In genomic region chr9:109813424-109813823, GRCm38 (mm10) we compare ENCODE assay signal across 14 mouse cellular contexts. TPM values are rescaled to one million over a fixed set of nuclear protein-coding genes. Genes with fewer than 3 reads are reported as not detected.
A peak's percentile ranks its signal among the peaks of the same experiment; 100 is the strongest.
DNase-seq lines count a peak whose midpoint lies in the region; ATAC-seq and TF ChIP-seq lines count a peak whose summit lies in the region.
"Had no signal": no experiment of that assay in that cellular context is flagged by ENCODE, and none has a peak within 500 bp of the region (broad histone marks: within the 10 kb centered on the region; RNA-seq: fewer than 3 reads in every experiment).

No protein-coding gene starts in this region.

- no peak for TF ChIP-seq POLR2A in heart, adult 2 months (IDR thresholded peaks at IDR 0.05; ENCODE audit: insufficient read depth, low read depth, low read length)
- TF ChIP-seq POLR2A in brain, embryonic 14.5 days (IDR thresholded peaks at IDR 0.05; ENCODE audit: borderline replicate concordance, extremely low read depth, insufficient read depth, insufficient read length, poor library complexity, severe bottlenecking): no peak

- H3K79me2 ChIP-seq in heart, adult 2 months (replicated peaks; ENCODE audit: control insufficient read depth, insufficient read depth, low read length): no peaks in the 10 kb centered on the region

- ATAC-seq in heart, embryonic 13.5 days (ENCODE audit: extremely low read depth, insufficient number of reproducible peaks, low FRiP score, low TSS enrichment): no peak
- no peak for ATAC-seq in hindbrain, embryonic 14.5 days (ENCODE audit: low FRiP score)

- no peak overlapping the region for H3K9ac ChIP-seq in heart, embryonic 13.5 days
- H3K9ac ChIP-seq in heart, adult 2 months (ENCODE audit: low read depth, low read length): no peak overlapping the region
- no peak overlapping the region for H3K9ac ChIP-seq in hindbrain, embryonic 14.5 days

- 0 out of 2 replicates have a peak overlapping the region, but pooled peaks have one; percentile 39 for H3K27ac ChIP-seq in heart, embryonic 13.5 days (replicated peaks)
- H3K27ac ChIP-seq in heart, adult 2 months: no peak overlapping the region
- no peak overlapping the region for H3K27ac ChIP-seq in hindbrain, embryonic 14.5 days

- DNase-seq in heart, adult 2 months: no peak
- DNase-seq in left cerebral cortex, postnatal 14 days (ENCODE audit: low spot score in 2 of 2): peak; percentile 5 to 11
- no peak for DNase-seq in left cerebral cortex, postnatal 4 days
- peak; percentile 57 for DNase-seq in brain, embryonic 14.5 days (ENCODE audit: low read depth)
- peak; percentile 32 for DNase-seq in hindbrain, embryonic 14.5 days (ENCODE audit: low spot score)
- DNase-seq in adrenal gland, postnatal 36 days: no peak
- no peak for DNase-seq in urinary bladder, postnatal 10 days (ENCODE audit: low spot score)
- DNase-seq: heart, postnatal 4 days; thymus, postnatal 14 days had no signal

- TF ChIP-seq CTCF in heart, adult 2 months (IDR thresholded peaks at IDR 0.05): no peak
- no peak for TF ChIP-seq CTCF in brain, embryonic 14.5 days (IDR thresholded peaks at IDR 0.05; ENCODE audit: borderline replicate concordance, extremely low read depth, insufficient read depth, insufficient read length)

- H3K9me3 ChIP-seq in heart, embryonic 13.5 days: no peaks in the 10 kb centered on the region
- no peaks in the 10 kb centered on the region for H3K9me3 ChIP-seq in hindbrain, embryonic 14.5 days (ENCODE audit: control insufficient read depth, low read length)

- H3K4me1 ChIP-seq in heart, embryonic 13.5 days: peaks cover 9% of the 10 kb centered on the region
- H3K4me1 ChIP-seq in heart, adult 2 months (ENCODE audit: control insufficient read depth, insufficient read depth, low read length): no peaks in the 10 kb centered on the region
- H3K4me1 ChIP-seq in hindbrain, embryonic 14.5 days (replicated peaks; ENCODE audit: control insufficient read depth, insufficient read depth, low read length): no peaks in the 10 kb centered on the region

- intact Hi-C loops in heart, adult 2 months (cut with DNase I): no loop called here
- intact Hi-C loops in left cerebral cortex, postnatal 14 days (cut with DNase I): no loop called here
- intact Hi-C loops in left cerebral cortex, postnatal 4 days (cut with DNase I): no loop called here

- peak overlapping the region; percentile 31 for H3K4me2 ChIP-seq in heart, embryonic 13.5 days
- no peak overlapping the region for H3K4me2 ChIP-seq in hindbrain, embryonic 14.5 days (replicated peaks)
- H3K4me2 ChIP-seq: liver, embryonic 11.5 days had no signal

- no peaks in the 10 kb centered on the region for H3K36me3 ChIP-seq in heart, embryonic 13.5 days
- no peaks in the 10 kb centered on the region for H3K36me3 ChIP-seq in heart, adult 2 months (ENCODE audit: control insufficient read depth, insufficient read depth, low read length)
- H3K36me3 ChIP-seq in hindbrain, embryonic 14.5 days (replicated peaks; ENCODE audit: control insufficient read depth, insufficient read depth): no peaks in the 10 kb centered on the region

- no peaks in the 10 kb centered on the region for H3K27me3 ChIP-seq in heart, embryonic 13.5 days (replicated peaks)
- no peaks in the 10 kb centered on the region for H3K27me3 ChIP-seq in heart, adult 2 months (ENCODE audit: control insufficient read depth, insufficient read depth, low read length)
- H3K27me3 ChIP-seq in hindbrain, embryonic 14.5 days (ENCODE audit: control insufficient read depth, insufficient read depth, low read length): no peaks in the 10 kb centered on the region

- 33% methylated on average over 7 of the region's 7 CpGs for WGBS in heart, embryonic 13.5 days
- 25% methylated on average over 7 of the region's 7 CpGs for WGBS in heart, adult 2 months
- 27% methylated on average over 7 of the region's 7 CpGs for WGBS in hindbrain, embryonic 14.5 days

- no peak overlapping the region for H3K4me3 ChIP-seq in heart, embryonic 13.5 days
- H3K4me3 ChIP-seq in heart, adult 2 months: no peak overlapping the region
- H3K4me3 ChIP-seq in hindbrain, embryonic 14.5 days (replicated peaks; ENCODE audit: low read length): no peak overlapping the region

- TF ChIP-seq EP300 in heart, adult 2 months (IDR thresholded peaks at IDR 0.05; ENCODE audit: insufficient read depth, low read depth, low read length): no peak

RNA-seq across cellular contexts. Expression of gene Spink8, which starts 1.3 kb away (rescaled TPM):
- polyA plus RNA-seq in heart, embryonic 13.5 days (2015; fragmentation: Nextera tagmentation; extraction: Ambion mirVana): not detected in 2 replicates
- total RNA-seq in heart, adult 2 months (2021): not detected
- not detected in 2 replicates for polyA plus RNA-seq in heart, adult 2 months (2012; rRNA removed)
- 1 to 10 TPM; 2.7 to 2.9 TPM for total RNA-seq in left cerebral cortex, postnatal 14 days (2021)
- total RNA-seq in left cerebral cortex, postnatal 4 days (2021): not detected
- polyA plus RNA-seq in brain, embryonic 14.5 days (2012; rRNA removed): not detected in 2 replicates
- polyA plus RNA-seq in hindbrain, embryonic 14.5 days (2014; fragmentation: Nextera tagmentation; extraction: Ambion mirVana): 0.33 TPM in 1 of 2 replicates, not detected in the other
- total RNA-seq in adrenal gland, postnatal 36 days (2021): 10 to 100 TPM; 13.1 to 21.8 TPM
- total RNA-seq: heart, postnatal 4 days; megakaryocyte, adult 5-6 weeks had no signal
- polyA plus RNA-seq: embryonic facial prominence, embryonic 11.5 days; liver, embryonic 11.5 days had no signal

RNA-seq across cellular contexts. Expression of gene Nme6, which starts 19.1 kb away (rescaled TPM):
- polyA plus RNA-seq in heart, embryonic 13.5 days (2015; fragmentation: Nextera tagmentation; extraction: Ambion mirVana): 59.9 and 61.4 TPM in 2 replicates
- total RNA-seq in heart, adult 2 months (2021): 10 to 100 TPM; 20.1 to 20.6 TPM
- polyA plus RNA-seq in heart, adult 2 months (2012; rRNA removed): 31.0 and 43.0 TPM in 2 replicates
- total RNA-seq in left cerebral cortex, postnatal 14 days (2021): 1 to 10 TPM; 6.2 to 8.8 TPM
- total RNA-seq in left cerebral cortex, postnatal 4 days (2021): 10 to 100 TPM; 22.7 to 25.3 TPM
- polyA plus RNA-seq in brain, embryonic 14.5 days (2012; rRNA removed): 54.5 and 62.4 TPM in 2 replicates
- 64.2 and 64.3 TPM in 2 replicates for polyA plus RNA-seq in hindbrain, embryonic 14.5 days (2014; fragmentation: Nextera tagmentation; extraction: Ambion mirVana)
- 10 to 100 TPM; 19.3 to 21.1 TPM for total RNA-seq in adrenal gland, postnatal 36 days (2021)

RNA-seq across cellular contexts. Expression of gene Fbxw27, which starts 23.0 kb away (rescaled TPM):
- polyA plus RNA-seq in heart, embryonic 13.5 days (2015; fragmentation: Nextera tagmentation; extraction: Ambion mirVana): not detected in 2 replicates
- not detected for total RNA-seq in heart, adult 2 months (2021)
- polyA plus RNA-seq in heart, adult 2 months (2012; rRNA removed): not detected in 2 replicates
- not detected for total RNA-seq in left cerebral cortex, postnatal 14 days (2021)
- total RNA-seq in left cerebral cortex, postnatal 4 days (2021): not detected
- 0.45 TPM in 1 of 2 replicates, not detected in the other for polyA plus RNA-seq in brain, embryonic 14.5 days (2012; rRNA removed)
- not detected in 2 replicates for polyA plus RNA-seq in hindbrain, embryonic 14.5 days (2014; fragmentation: Nextera tagmentation; extraction: Ambion mirVana)
- total RNA-seq in adrenal gland, postnatal 36 days (2021): not detected
- total RNA-seq: heart, postnatal 4 days; layer of hippocampus, adult 18-20 months; megakaryocyte, adult 5-6 weeks had no signal
- polyA plus RNA-seq: embryonic facial prominence, embryonic 11.5 days; liver, embryonic 11.5 days had no signal

RNA-seq across cellular contexts. Expression of gene Camp, which starts 36.0 kb away (rescaled TPM):
- 0.74 and 1.5 TPM in 2 replicates for polyA plus RNA-seq in heart, embryonic 13.5 days (2015; fragmentation: Nextera tagmentation; extraction: Ambion mirVana)
- total RNA-seq in heart, adult 2 months (2021): not detected
- polyA plus RNA-seq in heart, adult 2 months (2012; rRNA removed): 0.35 and 1.5 TPM in 2 replicates
- not detected for total RNA-seq in left cerebral cortex, postnatal 14 days (2021)
- not detected for total RNA-seq in left cerebral cortex, postnatal 4 days (2021)
- polyA plus RNA-seq in brain, embryonic 14.5 days (2012; rRNA removed): 0.53 and 0.94 TPM in 2 replicates
- 0.97 and 1.3 TPM in 2 replicates for polyA plus RNA-seq in hindbrain, embryonic 14.5 days (2014; fragmentation: Nextera tagmentation; extraction: Ambion mirVana)
- total RNA-seq in adrenal gland, postnatal 36 days (2021): under 1 TPM in 1 of 2 experiments, not detected in 1; 0.56 TPM
- total RNA-seq: layer of hippocampus, adult 18-20 months had no signal

Comparison
In these comparisons a context has a peak if more than half of its experiments do, and no peak if none do; other contexts are left out.
1. DNase-seq: peak in left cerebral cortex, postnatal 14 days (2 of 2), brain, embryonic 14.5 days (single experiment) and hindbrain, embryonic 14.5 days (single experiment); none in heart, adult 2 months (0 of 2), left cerebral cortex, postnatal 4 days (single experiment), adrenal gland, postnatal 36 days (0 of 2) and urinary bladder, postnatal 10 days (single experiment).